Mouse (Mus musculus) naive thymus-derived CD4-positive, alpha-beta T cell, adult 5 months (primary cell): ENCODE data around the gene Klk11. TPM values are rescaled to one million over a fixed set of nuclear protein-coding genes. Genes with fewer than 3 reads are reported as not detected.

Experiments
- polyA plus RNA-seq: library from polyadenylated mRNA; unstranded; fragments of 100-300 nt; shearing (Covaris generic); gene quantifications from one replicate; pipeline ENCODE4 v1.2.1, GENCODE M21; 2017

Gene Klk11
- polyA plus RNA-seq: not detected

DNA sequence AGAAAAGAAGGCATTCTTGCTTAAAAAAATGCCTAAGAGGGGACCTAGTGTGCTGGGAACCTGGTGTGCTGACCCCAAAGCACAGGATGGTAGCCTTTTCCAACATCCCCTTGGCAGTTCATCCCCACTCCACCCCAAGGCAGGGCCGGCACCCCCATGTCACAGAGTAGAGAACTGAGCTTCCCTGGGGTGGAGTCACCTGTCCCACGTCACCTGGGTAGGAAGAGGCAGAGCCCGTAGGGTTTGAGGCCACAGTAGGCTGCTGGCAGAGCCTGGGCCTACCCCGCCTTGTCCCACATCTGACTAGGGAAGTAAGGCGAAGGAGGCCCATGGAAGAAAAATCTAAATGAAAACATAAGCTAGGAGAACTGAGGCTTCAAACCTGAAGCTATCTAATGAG, at the start of gene Klk11:
Gene Klk11, plus strand, starts transcription at position 241 of the 400 bp plus-strand sequence.

DNA sequence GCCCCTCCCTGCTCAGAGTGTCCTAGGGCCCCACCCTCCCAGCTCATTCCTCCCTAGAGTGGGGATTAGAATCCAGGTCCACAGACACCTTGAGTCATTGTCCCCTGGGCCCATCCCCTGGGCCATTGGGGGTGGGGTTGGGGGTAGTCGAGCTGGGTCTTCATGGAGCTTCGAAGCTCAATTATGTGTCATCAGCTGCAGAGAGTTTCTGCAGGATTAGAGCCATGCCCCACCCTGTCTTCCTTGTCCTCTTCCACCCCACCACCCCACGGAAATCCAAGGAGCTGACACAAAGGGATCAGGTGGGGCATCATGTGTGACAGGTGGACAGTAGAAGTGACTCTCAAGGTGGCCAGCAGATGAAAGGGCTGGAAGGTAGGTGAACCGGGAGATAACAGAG, 5.8 kb upstream of the Klk11 start, which contains the start of gene Klk12:
Gene Klk12, plus strand, starts transcription at position 301 of the 400 bp plus-strand sequence.

DNA sequence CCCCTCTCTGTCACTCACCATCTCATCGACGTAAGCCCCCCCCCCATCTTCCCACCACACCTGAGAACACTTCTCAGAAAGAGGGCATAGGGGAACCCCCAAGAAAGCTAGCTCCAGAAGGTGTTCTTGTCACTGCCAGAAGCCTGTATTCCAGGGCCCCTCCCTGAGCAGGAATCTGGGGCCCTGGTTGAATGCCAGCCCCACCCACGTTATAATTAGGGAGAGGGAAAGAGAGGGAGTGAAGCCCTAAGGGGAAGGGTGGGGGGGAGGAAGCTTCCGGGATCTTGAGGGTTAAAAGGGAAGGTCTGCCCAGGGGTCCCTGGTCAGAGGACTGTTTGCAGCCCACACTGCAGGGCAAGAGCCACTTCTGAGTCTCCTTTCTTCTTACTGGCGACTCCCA, 6.3 kb downstream of the Klk11 start, which contains the start of gene Klk10:
Gene Klk10, plus strand, starts transcription at position 290 of the 400 bp plus-strand sequence.

DNA sequence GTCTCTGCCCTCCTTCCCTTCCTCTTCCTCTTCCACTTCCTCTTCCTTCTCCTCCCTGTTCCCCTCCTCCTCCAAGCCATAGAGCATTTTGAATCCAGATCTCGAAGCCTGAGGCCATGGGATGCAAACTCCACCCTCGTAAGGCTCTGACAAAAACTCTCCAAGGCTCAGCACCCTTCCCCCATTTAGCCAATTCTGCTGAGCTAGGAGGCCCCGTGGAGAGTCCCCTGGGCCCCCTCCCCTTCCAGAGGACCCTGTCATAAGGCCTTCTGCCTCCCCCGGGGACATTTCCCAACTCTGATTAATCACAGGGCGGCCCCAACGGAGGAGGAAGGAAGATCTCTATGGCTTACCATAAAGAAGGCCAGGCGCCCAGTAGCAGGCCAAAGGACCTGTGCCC, 17.2 kb downstream of the Klk11 start, which contains the start of gene Klk9:
Gene Klk9, plus strand, starts transcription at position 301 of the 400 bp plus-strand sequence.

DNA sequence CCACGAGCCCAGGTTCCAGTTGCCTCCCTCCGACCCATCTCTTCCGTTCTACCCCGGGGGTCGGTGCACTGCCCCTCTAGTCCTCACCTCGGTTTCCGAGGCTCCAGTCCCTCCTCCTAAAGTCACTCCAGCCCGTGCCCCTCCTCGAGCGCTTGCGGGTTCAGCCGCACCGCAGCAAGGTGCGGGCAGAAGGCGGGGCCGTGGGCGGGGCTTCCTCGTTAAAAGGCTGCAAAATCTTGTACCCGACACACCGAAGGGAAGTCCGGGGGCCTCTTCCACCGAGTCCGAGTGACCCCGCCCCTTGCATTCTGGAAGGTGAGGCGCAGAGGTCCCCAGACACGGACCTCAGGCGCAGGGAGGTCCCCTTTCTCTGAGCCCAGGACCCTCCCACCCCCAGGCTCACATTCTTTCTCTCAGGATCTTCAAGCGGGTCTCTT, 22.9 kb downstream of the Klk11 start, which contains the start of gene Klk8:
Gene Klk8, plus strand, starts transcription at position 245 of the 437 bp plus-strand sequence.

DNA sequence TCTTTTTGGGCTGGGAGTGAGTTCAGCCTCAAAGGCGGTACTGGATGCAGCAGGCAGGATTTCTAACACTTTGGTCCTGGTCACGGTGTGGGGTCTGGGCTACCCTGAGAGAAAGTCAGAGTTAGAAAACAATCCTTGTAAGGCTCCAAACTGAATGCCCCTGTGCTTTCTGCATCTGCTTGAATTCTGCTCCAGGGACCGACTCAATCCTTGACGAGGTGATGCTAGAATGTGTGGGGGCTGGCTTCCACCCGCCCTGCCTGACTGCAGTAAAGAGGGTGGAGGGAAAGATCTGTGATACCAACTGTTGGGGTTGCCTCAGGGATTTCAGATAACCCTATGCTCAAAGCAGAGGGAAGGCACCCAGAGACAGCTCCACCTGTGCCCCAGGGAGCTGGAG, 36.6 kb downstream of the Klk11 start, which contains the start of gene Klk7:
Gene Klk7, plus strand, starts transcription at position 301 of the 400 bp plus-strand sequence.

DNA sequence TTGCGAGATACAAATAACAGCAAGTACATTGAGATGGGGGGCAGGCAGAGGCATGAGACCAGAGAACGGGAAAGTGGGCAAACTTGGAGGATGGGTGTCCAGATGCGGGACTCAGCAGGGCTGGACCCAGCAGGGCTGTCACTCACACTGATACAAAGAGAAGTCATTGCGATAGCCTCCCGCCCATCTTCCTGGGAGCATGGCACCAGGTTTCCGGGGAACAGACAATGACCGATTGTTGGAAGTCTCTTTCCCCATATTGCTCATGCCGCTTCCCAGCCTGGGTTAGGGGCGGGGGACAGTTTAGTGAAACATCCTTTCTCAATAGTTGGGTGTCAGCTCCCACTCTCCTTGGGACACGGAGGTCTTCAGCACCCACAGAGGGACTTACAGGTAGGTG, 49.8 kb downstream of the Klk11 start, which contains the start of gene Klk6:
Gene Klk6, plus strand, starts transcription at position 301 of the 400 bp plus-strand sequence.

Other genes starting within 250 kb of the Klk11 start
- not detected for gene Cd33, start 230.2 kb upstream of the Klk11 start, polyA plus RNA-seq
- 4.4 TPM for gene Zfp658, start 212.3 kb upstream of the Klk11 start, polyA plus RNA-seq
- 4.4 TPM for gene Zfp719, start 195.0 kb upstream of the Klk11 start, polyA plus RNA-seq
- not detected for gene Zfp819, start 167.4 kb upstream of the Klk11 start, polyA plus RNA-seq
- not detected for gene Ceacam18, start 139.9 kb upstream of the Klk11 start, polyA plus RNA-seq
- gene Siglece, start 114.4 kb upstream of the Klk11 start, polyA plus RNA-seq: 0.50 TPM
- 6.1 TPM for gene Ctu1, start 102.6 kb upstream of the Klk11 start, polyA plus RNA-seq
- gene Klk14, start 84.2 kb upstream of the Klk11 start, polyA plus RNA-seq: not detected
- gene Klk13, start 62.0 kb upstream of the Klk11 start, polyA plus RNA-seq: not detected
- not detected for gene Klk12, start 5.7 kb upstream of the Klk11 start, polyA plus RNA-seq
- gene Klk10, start 6.4 kb downstream of the Klk11 start, polyA plus RNA-seq: not detected
- not detected for gene Klk9, start 17.3 kb downstream of the Klk11 start, polyA plus RNA-seq
- gene Klk8, start 23.0 kb downstream of the Klk11 start, polyA plus RNA-seq: 69.3 TPM
- not detected for gene Klk7, start 36.7 kb downstream of the Klk11 start, polyA plus RNA-seq
- not detected for gene Klk6, start 49.9 kb downstream of the Klk11 start, polyA plus RNA-seq
- gene Klk5, start 67.4 kb downstream of the Klk11 start, polyA plus RNA-seq: not detected
- not detected for gene Klk4, start 106.6 kb downstream of the Klk11 start, polyA plus RNA-seq
- not detected for gene Klk15, start 159.1 kb downstream of the Klk11 start, polyA plus RNA-seq
- not detected for gene Klk1b8, start 176.1 kb downstream of the Klk11 start, polyA plus RNA-seq
- gene Klk1b1, start 192.1 kb downstream of the Klk11 start, polyA plus RNA-seq: not detected
- gene Klk1b9, start 201.5 kb downstream of the Klk11 start, polyA plus RNA-seq: not detected
- gene Klk1b11, start 221.3 kb downstream of the Klk11 start, polyA plus RNA-seq: not detected
- gene Klk1b26, start 237.6 kb downstream of the Klk11 start, polyA plus RNA-seq: not detected